Mouse (Mus musculus): ENCODE measurements around the gene Ninj2.

The Ninj2 gene

GRCm38 (mm10) chr6:120134748-120135147, 41.6 kb downstream of the Ninj2 start:
- DNase-seq (ENCODE audit: low spot score), result no peak

DNA sequence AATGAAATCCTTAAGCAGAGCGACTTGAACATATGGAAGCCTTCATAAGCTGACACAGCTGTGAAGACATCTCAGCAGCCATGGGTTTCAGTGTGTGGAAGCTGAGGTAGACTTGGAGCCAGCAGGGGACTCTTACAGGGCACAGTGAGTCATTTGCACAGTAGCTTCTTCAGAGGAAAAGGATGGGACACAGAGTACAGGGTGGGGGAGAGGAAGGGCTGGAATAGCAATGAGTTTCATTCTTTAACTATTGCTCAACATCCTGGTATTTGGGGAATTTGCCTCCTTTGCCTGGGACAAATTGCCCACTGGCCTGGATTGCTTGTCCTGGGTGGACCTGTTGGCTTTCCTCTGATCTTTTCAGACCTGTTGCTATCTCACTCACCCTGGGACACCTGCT, 52.3 kb downstream of the Ninj2 start:
- DNase-seq (ENCODE audit: low spot score), result no peak

DNA sequence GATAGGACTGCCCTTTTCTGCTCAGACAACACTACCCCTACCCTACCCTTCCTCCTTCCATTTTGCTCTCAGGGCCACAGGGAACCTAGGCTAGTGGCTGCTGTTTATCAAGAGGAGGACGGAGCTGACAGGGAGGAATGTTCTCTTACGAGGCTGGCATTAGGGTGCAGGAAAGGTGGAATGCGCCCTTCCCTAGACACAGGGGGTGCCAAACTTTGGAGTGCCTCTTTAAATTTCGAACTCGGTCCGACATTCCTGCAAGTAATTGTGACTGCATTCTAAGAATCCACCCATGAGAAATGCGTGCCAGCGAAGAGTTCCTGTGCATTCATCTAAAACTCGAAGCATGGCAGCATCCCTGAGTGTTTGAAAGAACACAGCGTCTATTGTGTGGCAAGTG, 53.5 kb downstream of the Ninj2 start:
- DNase-seq (ENCODE audit: low spot score), result no peak

DNA sequence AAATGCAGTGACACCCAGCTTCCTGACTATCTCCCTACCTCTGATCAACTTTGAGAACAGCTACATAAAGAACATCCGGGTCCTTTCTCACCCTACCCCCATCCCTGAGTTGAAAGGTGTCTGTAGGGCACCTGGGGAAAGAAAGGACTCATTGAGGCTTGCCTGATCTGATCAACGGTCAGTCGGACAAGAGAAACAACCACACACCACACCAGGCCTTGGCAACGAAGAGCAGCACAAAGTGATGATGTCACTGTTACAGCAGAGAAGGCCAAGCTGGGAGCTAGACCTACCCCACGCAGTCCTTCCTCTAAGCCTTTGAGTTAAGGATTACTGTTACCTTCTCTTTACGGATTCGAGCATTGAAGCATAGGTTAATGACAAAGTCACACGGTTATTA, 54.3 kb downstream of the Ninj2 start:
- no peak for DNase-seq (ENCODE audit: low spot score)

DNA sequence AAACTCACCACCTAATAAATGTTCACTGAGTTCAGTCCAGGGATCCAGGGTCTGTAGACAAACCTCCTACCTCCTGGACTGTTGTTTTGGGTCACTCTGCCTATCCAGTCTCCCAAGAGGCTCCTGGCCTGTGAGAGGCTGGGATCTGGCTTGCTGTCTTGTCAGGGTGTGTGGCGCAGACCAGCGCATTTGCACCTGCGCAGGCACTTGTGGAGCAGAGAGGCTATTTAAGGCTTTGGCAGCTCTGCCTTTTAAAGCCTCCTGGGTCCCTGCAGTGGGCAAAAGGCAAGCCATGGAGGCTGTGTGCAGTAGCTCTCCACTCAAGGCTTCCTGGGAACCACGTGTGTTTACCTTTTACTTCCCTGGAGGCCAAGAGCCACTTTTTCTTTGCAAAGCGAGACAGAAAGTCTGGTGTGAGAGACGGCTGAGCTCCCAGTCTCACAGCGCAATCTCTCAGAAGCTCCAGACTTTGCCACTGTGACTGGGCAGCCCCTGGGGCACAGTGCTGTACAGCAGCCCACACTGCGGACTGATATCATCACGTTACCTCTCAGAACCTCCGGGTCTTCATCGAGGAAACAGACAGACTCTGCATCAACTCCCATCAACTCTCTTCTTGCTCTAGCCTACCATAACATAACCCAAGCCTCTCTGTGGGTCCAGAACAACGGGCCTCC, 55.7 kb downstream of the Ninj2 start:
- DNase-seq (ENCODE audit: low spot score), result no peak

GRCm38 (mm10) chr6:120149458-120150120, 56.4 kb downstream of the Ninj2 start:
- DNase-seq (ENCODE audit: low spot score), result no peak

- DNase-seq (ENCODE audit: low spot score), result no peak
Measured at GRCm38 (mm10) chr6:120150206-120150605, 57.1 kb downstream of the Ninj2 start.

GRCm38 (mm10) chr6:120151616-120152053, 58.5 kb downstream of the Ninj2 start:
- DNase-seq (ENCODE audit: low spot score), result no peak

DNA sequence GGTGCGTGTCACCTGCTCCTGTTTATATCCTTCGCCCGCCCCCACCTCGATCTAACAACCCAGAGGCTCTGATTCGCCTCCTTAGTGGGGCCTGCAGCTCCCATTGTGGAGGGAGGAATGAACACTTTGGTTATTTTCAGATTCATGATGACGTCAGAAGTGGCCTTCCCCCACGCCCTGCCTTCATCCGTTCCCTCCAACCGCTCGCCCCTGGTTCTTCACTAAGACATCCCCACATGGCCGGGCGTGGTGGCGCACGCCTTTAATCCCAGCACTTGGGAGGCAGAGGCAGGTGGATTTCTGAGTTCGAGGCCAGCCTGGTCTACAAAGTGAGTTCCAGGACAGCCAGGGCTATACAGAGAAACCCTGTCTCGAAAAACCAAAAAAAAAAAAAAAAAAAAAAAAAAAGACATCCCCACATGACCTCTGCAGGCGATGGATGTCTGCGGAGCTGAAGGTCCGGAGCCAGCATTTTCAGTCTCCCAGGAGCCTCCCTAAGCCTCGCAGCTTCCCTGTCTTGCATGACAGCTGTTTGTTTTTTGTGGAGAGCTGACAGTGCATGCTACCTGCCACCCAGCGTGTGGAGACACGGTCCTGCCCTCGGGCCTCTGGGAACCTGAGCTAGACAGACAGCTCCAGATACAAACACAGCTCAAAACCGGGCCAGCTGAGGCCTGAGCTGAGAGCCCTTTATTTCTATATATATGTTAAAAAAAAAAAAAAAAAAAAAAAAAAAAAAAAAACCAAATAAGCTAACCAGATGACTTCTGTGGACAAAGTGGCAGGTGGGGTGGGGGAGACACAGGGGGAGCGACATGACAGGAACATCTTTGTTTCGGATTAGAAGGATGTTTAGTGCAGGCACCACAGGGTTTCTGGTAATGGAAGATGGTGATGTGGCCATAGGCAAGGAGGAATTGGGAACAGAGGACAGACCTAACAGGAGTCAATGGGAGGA, 59.9 kb downstream of the Ninj2 start:
- DNase-seq (ENCODE audit: low spot score), result no peak

DNA sequence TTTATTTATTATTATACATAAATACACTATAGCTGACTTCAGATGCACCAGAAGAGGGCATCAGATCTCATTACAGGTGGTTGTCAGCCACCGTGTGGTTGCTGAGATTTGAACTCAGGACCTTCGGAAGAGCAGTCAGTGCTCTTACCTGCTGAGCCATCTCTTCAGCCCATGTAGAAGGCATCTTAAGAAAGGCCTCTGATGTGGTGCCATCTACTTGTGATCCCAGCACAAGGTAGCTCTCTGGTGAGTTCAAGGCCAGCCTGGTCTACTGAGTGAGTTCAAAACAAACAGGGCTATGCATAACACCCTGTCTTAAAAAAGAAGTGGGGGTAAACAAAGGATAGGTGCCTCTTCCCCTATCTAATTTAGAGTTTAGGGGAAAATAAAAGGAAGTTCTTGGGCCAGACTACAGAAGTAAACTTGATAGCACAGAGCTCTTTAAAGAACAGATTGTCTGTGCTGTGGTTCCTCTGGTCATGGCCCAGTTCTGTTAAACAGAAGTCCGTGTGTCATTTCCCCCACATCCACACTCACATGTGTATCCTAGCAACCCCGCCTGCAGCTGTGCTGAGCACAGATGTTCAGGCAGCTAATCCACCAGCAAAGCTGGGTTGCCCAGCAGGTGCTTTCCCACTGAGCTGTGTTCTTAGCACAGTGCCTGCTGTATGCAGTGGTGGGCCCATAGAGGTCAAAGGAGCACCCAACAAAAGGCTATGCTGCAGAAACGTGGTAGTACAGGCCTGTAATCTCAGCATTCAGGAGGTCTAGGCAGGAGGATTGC, 61.6 kb downstream of the Ninj2 start:
- no peak for DNase-seq (ENCODE audit: low spot score)

DNA sequence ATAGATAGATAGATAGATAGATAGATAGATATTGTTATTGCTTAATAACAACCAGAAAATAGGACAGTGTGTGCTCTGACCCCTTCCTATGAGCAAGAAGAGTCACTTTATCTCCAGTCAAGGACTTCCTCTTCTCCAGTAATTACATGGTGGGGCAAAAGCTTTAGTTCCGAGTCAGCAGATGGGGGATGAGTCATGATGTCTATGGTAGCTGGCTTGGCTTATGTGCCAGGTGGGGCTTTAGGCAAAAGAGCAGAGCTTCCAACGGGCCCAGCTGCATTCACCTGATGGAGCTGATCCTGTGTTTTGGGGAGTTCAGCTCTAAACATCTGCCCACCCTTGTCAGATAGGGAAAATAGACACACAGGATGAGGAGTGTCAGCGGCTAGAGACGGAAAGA, 62.4 kb downstream of the Ninj2 start:
- DNase-seq (ENCODE audit: low spot score), result no peak

DNA sequence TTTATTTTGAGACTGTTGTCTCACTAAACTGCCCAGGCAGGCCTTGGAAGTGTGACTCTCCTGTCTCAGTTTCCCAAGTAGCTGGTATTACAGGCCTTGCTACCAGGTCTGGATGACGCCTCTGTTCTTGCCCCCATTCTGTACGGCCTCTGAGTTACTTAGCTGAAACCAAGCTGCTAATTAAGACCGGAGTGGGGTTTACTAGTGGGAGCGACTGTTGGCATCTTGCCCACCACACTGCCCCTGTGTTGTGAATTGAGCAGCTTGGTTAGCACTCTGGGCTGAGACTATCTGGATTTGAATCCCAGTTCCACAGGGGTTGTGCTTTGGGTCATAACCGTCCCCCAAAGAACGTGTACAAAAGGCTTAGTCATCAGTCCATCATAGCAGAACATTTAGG, 64.3 kb downstream of the Ninj2 start:
- no peak for DNase-seq (ENCODE audit: low spot score)

DNA sequence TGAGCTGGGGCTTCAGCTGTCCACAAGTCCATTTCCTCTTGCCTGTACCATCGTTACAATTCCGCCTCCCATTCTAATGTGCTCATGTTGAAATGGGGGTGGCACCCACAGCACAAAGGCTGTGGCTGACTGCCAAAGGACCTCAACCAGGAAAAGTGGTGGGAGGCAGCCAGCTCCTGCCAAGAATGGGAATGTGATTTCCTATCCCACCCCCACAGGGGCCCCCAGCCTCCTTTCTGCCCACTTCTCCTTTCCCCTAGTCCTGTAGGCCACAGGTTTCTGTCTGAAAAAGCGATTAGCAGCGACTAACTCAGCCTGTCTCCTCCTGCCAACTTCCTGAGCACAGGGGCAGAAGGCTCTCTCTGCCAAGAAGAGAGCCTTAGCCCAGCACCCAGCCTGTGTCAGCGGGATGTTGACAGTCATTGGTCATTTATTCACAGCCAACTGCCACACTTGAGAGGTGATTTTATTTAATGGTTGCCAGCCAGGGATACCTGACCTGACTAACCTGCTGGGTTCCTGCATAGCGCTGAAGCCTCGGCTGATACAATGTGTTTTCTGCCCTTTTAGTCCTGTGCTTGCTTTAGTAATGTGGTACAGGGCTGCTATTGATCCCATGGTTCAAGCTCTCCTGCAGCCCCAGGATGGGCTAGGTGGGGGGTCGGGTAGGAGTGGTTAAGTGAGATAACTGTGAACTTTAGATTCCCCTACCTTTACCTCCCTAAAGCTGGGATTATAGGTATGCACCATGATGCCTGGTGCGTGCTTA, 66.2 kb downstream of the Ninj2 start:
- no peak for DNase-seq (ENCODE audit: low spot score)

GRCm38 (mm10) chr6:120162928-120163327, 69.8 kb downstream of the Ninj2 start:
- no peak for DNase-seq (ENCODE audit: low spot score)

DNA sequence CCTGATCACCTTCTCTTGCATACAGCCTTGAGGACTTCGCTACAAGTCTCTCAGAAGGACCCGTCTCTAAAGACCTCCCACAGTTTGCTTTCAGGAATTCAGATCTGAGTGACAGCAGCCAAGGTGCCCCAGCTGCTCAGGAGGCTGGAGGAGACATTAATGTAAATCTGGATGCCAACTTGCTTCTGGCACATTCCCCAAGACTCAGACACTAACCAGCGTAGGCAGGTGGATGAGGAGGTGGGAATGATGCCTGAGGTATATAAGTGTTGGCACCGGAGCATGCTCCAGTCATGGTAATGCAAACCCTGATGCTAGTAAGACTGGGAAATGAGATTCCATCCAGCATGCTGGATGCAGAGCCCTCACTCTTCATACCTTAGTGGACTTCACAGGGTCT, 71.6 kb downstream of the Ninj2 start:
- DNase-seq (ENCODE audit: low spot score), result no peak

- no peak for DNase-seq (ENCODE audit: low spot score)
Measured at GRCm38 (mm10) chr6:120167574-120167973, 74.4 kb downstream of the Ninj2 start.

- DNase-seq (ENCODE audit: low spot score), result no peak
Measured at GRCm38 (mm10) chr6:120172294-120173017, 79.3 kb downstream of the Ninj2 start.

- DNase-seq (ENCODE audit: low spot score), result no peak
Measured at GRCm38 (mm10) chr6:120174028-120174601, 81.0 kb downstream of the Ninj2 start.

- peak; percentile 82 for DNase-seq (ENCODE audit: low spot score)
Measured at GRCm38 (mm10) chr6:120174602-120175115, 81.5 kb downstream of the Ninj2 start.

DNA sequence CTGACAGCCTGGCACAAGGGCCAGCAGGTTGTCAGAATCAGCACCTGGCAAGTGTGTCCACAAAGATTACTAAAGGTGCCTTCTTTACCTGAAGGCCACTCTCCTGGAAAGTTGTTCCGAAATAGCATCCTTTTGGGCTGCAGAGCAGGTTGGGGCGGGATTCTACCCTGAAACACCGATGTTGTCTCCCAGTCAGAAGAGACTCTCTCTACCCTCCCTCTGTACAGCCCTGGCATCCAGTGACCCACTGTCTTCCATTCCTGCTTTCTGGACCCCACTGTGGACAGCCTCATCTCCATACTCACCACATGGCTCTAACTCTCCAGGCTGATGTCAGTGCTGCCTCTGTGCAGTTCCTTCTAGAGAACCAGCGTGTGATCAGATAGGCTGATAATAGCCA, 82.5 kb downstream of the Ninj2 start:
- DNase-seq (ENCODE audit: low spot score), result peak; percentile 29

Data from spleen, adult 12 weeks (tissue).